Mouse (Mus musculus) G1E (cell line): ENCODE results near the gene Cmklr1. TPM values are rescaled to one million over a fixed set of nuclear protein-coding genes. Genes with fewer than 3 reads are reported as not detected.

Experiments
- ATAC-seq: 2 replicates; pipeline ENCODE4 v1.8.0; 2016; ENCODE audit warnings: mild to moderate bottlenecking; ENCODE audit not compliant: insufficient number of reproducible peaks, poor library complexity, low FRiP score, severe bottlenecking; ENCODE audit errors: extremely low read depth
- DNase-seq: peaks from one replicate; pipeline ENCODE4 v3.0.0; 2012; ENCODE audit warnings: low spot score
- H3K27me3 ChIP-seq: 2 replicates; pipeline ENCODE4 v1.6.1; 2012; ENCODE audit warnings: mild to moderate bottlenecking, low read length, inconsistent platforms; ENCODE audit not compliant: insufficient read depth
- H3K36me3 ChIP-seq: replicated peaks from 2 replicates; pipeline ENCODE3; 2012; ENCODE audit warnings: mild to moderate bottlenecking, inconsistent platforms
- H3K4me1 ChIP-seq: 2 replicates; pipeline ENCODE4 v1.6.1; 2012; ENCODE audit warnings: low read depth, low read length, inconsistent platforms, mixed read lengths; ENCODE audit not compliant: insufficient read depth
- H3K4me3 ChIP-seq: 2 replicates; pipeline ENCODE4 v1.5.1; 2012; ENCODE audit warnings: low read depth, mild to moderate bottlenecking, inconsistent platforms, low read length, moderate library complexity, mixed read lengths
- H3K9me3 ChIP-seq: replicated peaks from 2 replicates; pipeline ENCODE4 v1.6.1; 2012; ENCODE audit warnings: inconsistent platforms
- CTCF ChIP-seq: IDR thresholded peaks from 2 replicates; pipeline ENCODE4 v1.5.1; 2012; ENCODE audit warnings: low read depth, low read length, inconsistent platforms, mixed read lengths
- GATA1 ChIP-seq: IDR thresholded peaks from 2 replicates; pipeline ENCODE4 v1.6.1; 2012; ENCODE audit warnings: borderline replicate concordance, low read length, inconsistent platforms, mixed read lengths
- GATA2 ChIP-seq: IDR thresholded peaks from 2 replicates; pipeline ENCODE4 v1.6.1; 2012; ENCODE audit warnings: low read depth, low read length, inconsistent platforms, borderline replicate concordance
- POLR2AphosphoS5 ChIP-seq: IDR thresholded peaks from 2 replicates; pipeline ENCODE4 v1.6.1; 2012; ENCODE audit warnings: low read depth, low read length, inconsistent platforms; ENCODE audit not compliant: insufficient replicate concordance
- TAL1 ChIP-seq: conservative IDR thresholded peaks from 2 replicates; pipeline ENCODE4 v1.6.1; 2012; ENCODE audit warnings: low read depth, low read length, inconsistent platforms, mixed read lengths
- polyA plus RNA-seq: library from polyadenylated mRNA; stranded (reverse); fragments of >175 nt; gene quantifications from 2 replicates; pipeline ENCODE4 v1.2.3, GENCODE M21; 2012
- total RNA-seq, 2 experiments: library from RNA; stranded (forward) in 1 of 2; stranded (reverse) in 1 of 2; fragments of 200-1000 nt in 1 of 2; fragments of >200 nt in 1 of 2; fragmentation: Nextera tagmentation in 1 of 2; gene quantifications; 2 replicates each; pipeline ENCODE4 v1.2.3; 2014 to 2017

Cmklr1 gene
- total and polyA plus RNA-seq, 3 experiments = 0.05 TPM; not detected in 2

GRCm38 (mm10) chr5:113565101-113565854 is 84.9 kb downstream of the Cmklr1 start:
- Histone ChIP-seq H3K9me3 (peaks cover 93% of the 10 kb centered on the region), H3K4me1 (no peaks in the 10 kb centered on the region), H3K36me3 (no peaks in the 10 kb centered on the region), H3K4me3 (no peak overlapping the region), H3K27me3 (no peaks in the 10 kb centered on the region)
- no peak for ATAC-seq
- DNase-seq = no peak
- TF ChIP-seq GATA1 (no peak), POLR2AphosphoS5 (no peak), CTCF (no peak), TAL1 (no peak), GATA2 (no peak)

GRCm38 (mm10) chr5:113564463-113564862 is 85.8 kb downstream of the Cmklr1 start:
- Histone ChIP-seq H3K4me3 (no peak overlapping the region), H3K9me3 (peaks cover 92% of the 10 kb centered on the region), H3K36me3 (no peaks in the 10 kb centered on the region), H3K27me3 (no peaks in the 10 kb centered on the region), H3K4me1 (no peaks in the 10 kb centered on the region)
- DNase-seq (no peak), ATAC-seq (no peak)
- no peak for TF ChIP-seq POLR2AphosphoS5
- no peak for TF ChIP-seq TAL1
- no peak for TF ChIP-seq GATA2
- TF ChIP-seq CTCF = no peak
- no peak for TF ChIP-seq GATA1

Other genes starting within 250 kb of the Cmklr1 start
- not detected in 2 replicates for gene Wscd2, start 160.1 kb downstream of the Cmklr1 start, total RNA-seq (2014; fragmentation: Nextera tagmentation)
- 0.06 and 0.27 TPM in 2 replicates for gene Wscd2, start 160.1 kb downstream of the Cmklr1 start, total RNA-seq (2017)
- gene Wscd2, start 160.1 kb downstream of the Cmklr1 start, polyA plus RNA-seq = not detected in 2 replicates
- gene 1700069L16Rik, start 74.3 kb upstream of the Cmklr1 start, total RNA-seq (2014; fragmentation: Nextera tagmentation) = not detected in 2 replicates
- 0.29 TPM in 1 of 2 replicates, not detected in the other for gene 1700069L16Rik, start 74.3 kb upstream of the Cmklr1 start, total RNA-seq (2017)
- not detected in 2 replicates for gene 1700069L16Rik, start 74.3 kb upstream of the Cmklr1 start, polyA plus RNA-seq
- 2.4 and 5.8 TPM in 2 replicates for gene Ficd, start 85.4 kb upstream of the Cmklr1 start, total RNA-seq (2014; fragmentation: Nextera tagmentation)
- gene Ficd, start 85.4 kb upstream of the Cmklr1 start, total RNA-seq (2017) = 1.5 and 1.7 TPM in 2 replicates
- 1.4 and 1.9 TPM in 2 replicates for gene Ficd, start 85.4 kb upstream of the Cmklr1 start, polyA plus RNA-seq
- gene Sart3, start 122.1 kb upstream of the Cmklr1 start, total RNA-seq (2014; fragmentation: Nextera tagmentation) = 18.6 and 19.0 TPM in 2 replicates
- gene Sart3, start 122.1 kb upstream of the Cmklr1 start, total RNA-seq (2017) = 30.4 and 32.6 TPM in 2 replicates
- 45.6 and 52.6 TPM in 2 replicates for gene Sart3, start 122.1 kb upstream of the Cmklr1 start, polyA plus RNA-seq
- gene Iscu, start 122.3 kb upstream of the Cmklr1 start, total RNA-seq (2014; fragmentation: Nextera tagmentation) = 44.2 and 46.2 TPM in 2 replicates
- 76.9 and 93.6 TPM in 2 replicates for gene Iscu, start 122.3 kb upstream of the Cmklr1 start, total RNA-seq (2017)
- gene Iscu, start 122.3 kb upstream of the Cmklr1 start, polyA plus RNA-seq = 39.5 and 50.7 TPM in 2 replicates
- gene Tmem119, start 150.1 kb upstream of the Cmklr1 start, total RNA-seq (2014; fragmentation: Nextera tagmentation) = not detected in 2 replicates
- 0.12 and 0.27 TPM in 2 replicates for gene Tmem119, start 150.1 kb upstream of the Cmklr1 start, total RNA-seq (2017)
- 0.21 and 0.24 TPM in 2 replicates for gene Tmem119, start 150.1 kb upstream of the Cmklr1 start, polyA plus RNA-seq
- 12.7 and 13.9 TPM in 2 replicates for gene Selplg, start 182.2 kb upstream of the Cmklr1 start, total RNA-seq (2014; fragmentation: Nextera tagmentation)
- gene Selplg, start 182.2 kb upstream of the Cmklr1 start, total RNA-seq (2017) = 8.5 and 10.7 TPM in 2 replicates
- gene Selplg, start 182.2 kb upstream of the Cmklr1 start, polyA plus RNA-seq = 18.7 and 22.5 TPM in 2 replicates